Mouse (Mus musculus): ENCODE results near the gene Slc25a39.

DNA sequence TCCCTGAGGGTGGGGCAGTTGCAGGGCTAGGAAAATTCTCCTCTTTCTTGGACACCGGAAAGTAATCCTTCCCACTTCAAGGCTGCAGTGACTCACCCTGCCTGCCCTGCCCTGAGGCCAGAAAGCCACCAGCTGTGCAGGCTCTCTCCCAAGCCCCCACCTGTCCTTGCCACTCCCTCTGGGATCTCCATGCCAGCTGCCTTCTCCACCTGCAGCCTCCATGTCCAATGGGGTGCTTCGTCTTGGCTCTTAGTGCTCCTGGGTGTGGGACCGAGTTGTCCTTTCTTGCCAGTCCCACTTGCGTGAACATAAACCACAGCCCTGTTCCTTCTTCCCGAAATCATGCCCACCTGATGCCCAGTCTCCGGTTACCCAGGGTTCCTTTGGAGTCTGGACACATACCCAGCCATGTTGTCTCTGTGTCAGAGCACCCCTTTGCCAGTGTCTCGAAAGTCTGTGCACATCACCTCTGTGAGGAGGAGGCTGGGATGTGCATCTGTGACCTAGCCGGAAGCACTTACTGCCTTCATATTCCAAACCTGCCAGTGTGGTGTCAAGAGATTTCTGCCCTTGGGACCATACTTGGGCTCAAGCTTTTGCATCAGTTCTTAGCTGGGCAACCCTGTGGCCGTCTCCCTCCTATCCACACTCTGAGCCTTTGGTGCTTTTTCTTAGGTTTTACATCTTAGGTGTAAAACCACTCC is 13.2 kb downstream of the Slc25a39 start:
- TF ChIP-seq POLR2A (IDR thresholded peaks at IDR 0.05; ENCODE audit: low read depth, low read length), result no peak
- TF ChIP-seq CTCF (conservative IDR thresholded peaks at IDR 0.05; ENCODE audit: insufficient read depth, insufficient read length, low read depth, low read length), result no peak

Data from kidney, adult 2 months (tissue).